Mouse (Mus musculus): Measurements from ENCODE around the gene Herc4. TPM values are rescaled to one million over a fixed set of nuclear protein-coding genes. Genes with fewer than 3 reads are reported as not detected.

The Herc4 gene
- total and polyA plus RNA-seq, 2 experiments from 2014 or later, result 25.0 to 45.1 TPM

GRCm38 (mm10) chr10:63337951-63338836 lies 94.6 kb downstream of the Herc4 start:
- Histone ChIP-seq H3K9me3 (replicated peaks; ENCODE audit: control insufficient read depth, low read length) (no peaks in the 10 kb centered on the region), H3K4me2 (ENCODE audit: low read depth, low read length) (peak overlapping the region; percentile 79), H3K36me3 (replicated peaks; ENCODE audit: control insufficient read depth, insufficient read depth, low read length) (peaks cover 15% of the 10 kb centered on the region), H3K27me3 (ENCODE audit: control insufficient read depth, insufficient read depth, low read length) (no peaks in the 10 kb centered on the region), H3K4me3 (ENCODE audit: low read depth, low read length) (peak overlapping the region; percentile 77), H3K4me1 (ENCODE audit: control insufficient read depth, insufficient read depth) (peaks cover 9% of the 10 kb centered on the region), H3K27ac (ENCODE audit: low read depth) (peak overlapping the region; percentile 95), H3K9ac (replicated peaks; ENCODE audit: low read depth, low read length) (peak overlapping the region; percentile 96)
- under 1% methylated on average over 94 of the region's 113 CpGs for WGBS
- DNase-seq (ENCODE audit: low spot score) (peak; percentile 62), ATAC-seq (ENCODE audit: insufficient read depth, low read depth) (peak; percentile 72)
- TF ChIP-seq EP300 (IDR thresholded peaks at IDR 0.05; ENCODE audit: low read depth), result no peak
- no peak for TF ChIP-seq CTCF (IDR thresholded peaks at IDR 0.05; ENCODE audit: low read depth)

DNA sequence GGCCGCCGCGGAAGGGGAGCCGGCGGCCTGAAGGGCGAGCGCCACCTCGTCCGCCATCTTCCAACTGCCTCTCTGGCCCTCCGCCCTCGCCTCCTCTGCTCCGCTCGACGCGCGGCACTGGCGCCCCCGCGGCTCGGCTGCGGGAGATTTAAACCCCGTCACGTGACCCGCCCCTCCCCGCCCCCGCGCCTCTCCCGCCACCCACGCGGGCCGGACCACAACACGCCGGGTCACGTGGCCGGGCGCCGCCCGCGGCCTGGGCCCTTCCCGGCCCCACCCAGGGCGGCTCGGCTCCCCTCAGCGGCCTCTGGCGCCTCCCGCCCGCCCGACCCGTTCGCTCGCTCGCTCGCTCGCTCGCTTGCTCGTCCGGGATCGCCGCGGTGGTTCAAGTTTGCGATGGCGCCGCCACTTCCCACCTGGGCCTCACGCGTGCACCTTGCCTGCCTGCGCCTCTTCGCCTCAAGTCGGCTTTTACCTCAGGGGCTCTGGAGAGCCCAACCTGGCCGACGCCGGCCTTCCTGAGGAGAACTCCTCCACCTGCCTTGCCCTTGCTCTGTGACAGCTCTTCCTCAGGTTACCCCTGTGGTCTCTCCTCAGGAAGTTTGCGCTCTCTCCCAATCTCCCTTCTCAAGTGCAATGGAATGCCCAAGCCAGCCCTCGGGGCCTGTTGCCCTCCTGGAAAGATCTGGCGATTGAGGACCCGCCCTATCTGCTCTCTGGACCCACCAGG lies 95.5 kb downstream of the Herc4 start:
- H3K27me3 ChIP-seq (ENCODE audit: control insufficient read depth, insufficient read depth, low read length), result no peaks in the 10 kb centered on the region
- H3K4me3 ChIP-seq (ENCODE audit: low read depth, low read length), result peak overlapping the region; percentile 77
- TF ChIP-seq CTCF (IDR thresholded peaks at IDR 0.05; ENCODE audit: low read depth) (no peak), EP300 (IDR thresholded peaks at IDR 0.05; ENCODE audit: low read depth) (no peak)
- peak; percentile 94 for ATAC-seq (ENCODE audit: insufficient read depth, low read depth)
- peak overlapping the region; percentile 79 for H3K4me2 ChIP-seq (ENCODE audit: low read depth, low read length)
- DNase-seq (ENCODE audit: low spot score), result peak; percentile 91
- peak overlapping the region; percentile 95 for H3K27ac ChIP-seq (ENCODE audit: low read depth)
- peak overlapping the region; percentile 96 for H3K9ac ChIP-seq (replicated peaks; ENCODE audit: low read depth, low read length)
- H3K4me1 ChIP-seq (ENCODE audit: control insufficient read depth, insufficient read depth), result peaks cover 9% of the 10 kb centered on the region
- WGBS, result 2% methylated on average over 24 of the region's 74 CpGs
- peaks cover 6% of the 10 kb centered on the region for H3K36me3 ChIP-seq (replicated peaks; ENCODE audit: control insufficient read depth, insufficient read depth, low read length)
- H3K9me3 ChIP-seq (replicated peaks; ENCODE audit: control insufficient read depth, low read length), result no peaks in the 10 kb centered on the region

DNA sequence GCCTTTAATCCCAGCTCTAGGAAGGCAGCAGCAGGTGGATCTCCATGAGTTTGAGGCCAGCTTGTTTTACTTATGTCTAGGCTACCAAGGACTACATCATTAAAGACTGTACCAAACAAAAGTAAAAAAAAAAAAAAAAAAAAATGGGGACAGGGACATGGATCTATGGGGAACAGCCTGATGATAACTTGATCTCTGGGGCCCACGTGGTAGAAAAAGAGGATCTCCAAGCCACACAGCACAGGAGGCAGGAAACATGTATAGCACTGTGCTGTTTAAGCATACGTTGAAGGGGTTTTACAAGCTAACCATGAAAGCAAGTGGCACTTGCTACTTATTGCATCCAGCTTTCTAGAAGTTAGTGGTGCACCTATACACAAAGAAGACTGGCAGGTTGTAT lies 97.7 kb downstream of the Herc4 start:
- no peak for ATAC-seq (ENCODE audit: insufficient read depth, low read depth)
- TF ChIP-seq CTCF (IDR thresholded peaks at IDR 0.05; ENCODE audit: low read depth) (no peak), EP300 (IDR thresholded peaks at IDR 0.05; ENCODE audit: low read depth) (no peak)
- DNase-seq (ENCODE audit: low spot score), result no peak
- no peaks in the 10 kb centered on the region for H3K9me3 ChIP-seq (replicated peaks; ENCODE audit: control insufficient read depth, low read length)
- H3K4me2 ChIP-seq (ENCODE audit: low read depth, low read length), result no peak overlapping the region
- no peaks in the 10 kb centered on the region for H3K27me3 ChIP-seq (ENCODE audit: control insufficient read depth, insufficient read depth, low read length)
- no peak overlapping the region for H3K9ac ChIP-seq (replicated peaks; ENCODE audit: low read depth, low read length)
- peaks cover 9% of the 10 kb centered on the region for H3K4me1 ChIP-seq (ENCODE audit: control insufficient read depth, insufficient read depth)
- no peak overlapping the region for H3K27ac ChIP-seq (ENCODE audit: low read depth)
- 79% methylated on average over 2 of the region's 2 CpGs for WGBS
- H3K4me3 ChIP-seq (ENCODE audit: low read depth, low read length), result no peak overlapping the region
- no peaks in the 10 kb centered on the region for H3K36me3 ChIP-seq (replicated peaks; ENCODE audit: control insufficient read depth, insufficient read depth, low read length)

GRCm38 (mm10) chr10:63344751-63345150 lies 101.1 kb downstream of the Herc4 start:
- Histone ChIP-seq H3K4me3 (ENCODE audit: low read depth, low read length) (no peak overlapping the region), H3K27me3 (ENCODE audit: control insufficient read depth, insufficient read depth, low read length) (no peaks in the 10 kb centered on the region), H3K27ac (ENCODE audit: low read depth) (no peak overlapping the region), H3K4me2 (ENCODE audit: low read depth, low read length) (no peak overlapping the region), H3K9me3 (replicated peaks; ENCODE audit: control insufficient read depth, low read length) (no peaks in the 10 kb centered on the region), H3K36me3 (replicated peaks; ENCODE audit: control insufficient read depth, insufficient read depth, low read length) (no peaks in the 10 kb centered on the region), H3K4me1 (ENCODE audit: control insufficient read depth, insufficient read depth) (no peaks in the 10 kb centered on the region), H3K9ac (replicated peaks; ENCODE audit: low read depth, low read length) (no peak overlapping the region)
- DNase-seq (ENCODE audit: low spot score) (no peak), ATAC-seq (ENCODE audit: insufficient read depth, low read depth) (no peak)
- no peak for TF ChIP-seq EP300 (IDR thresholded peaks at IDR 0.05; ENCODE audit: low read depth)
- TF ChIP-seq CTCF (IDR thresholded peaks at IDR 0.05; ENCODE audit: low read depth), result no peak
- WGBS, result 87% methylated on average over 3 of the region's 3 CpGs

GRCm38 (mm10) chr10:63348291-63348690 lies 104.7 kb downstream of the Herc4 start:
- 70% methylated on average over 3 of the region's 3 CpGs for WGBS
- Histone ChIP-seq H3K9ac (replicated peaks; ENCODE audit: low read depth, low read length) (no peak overlapping the region), H3K27ac (ENCODE audit: low read depth) (no peak overlapping the region), H3K36me3 (replicated peaks; ENCODE audit: control insufficient read depth, insufficient read depth, low read length) (no peaks in the 10 kb centered on the region), H3K27me3 (ENCODE audit: control insufficient read depth, insufficient read depth, low read length) (no peaks in the 10 kb centered on the region), H3K4me3 (ENCODE audit: low read depth, low read length) (no peak overlapping the region), H3K4me1 (ENCODE audit: control insufficient read depth, insufficient read depth) (no peaks in the 10 kb centered on the region), H3K4me2 (ENCODE audit: low read depth, low read length) (no peak overlapping the region), H3K9me3 (replicated peaks; ENCODE audit: control insufficient read depth, low read length) (no peaks in the 10 kb centered on the region)
- no peak for TF ChIP-seq EP300 (IDR thresholded peaks at IDR 0.05; ENCODE audit: low read depth)
- TF ChIP-seq CTCF (IDR thresholded peaks at IDR 0.05; ENCODE audit: low read depth), result no peak
- ATAC-seq (ENCODE audit: insufficient read depth, low read depth) (no peak), DNase-seq (ENCODE audit: low spot score) (no peak)
